ENCODE assay signal across 13 mouse cellular contexts in genomic region chr14:18731154-18731553, GRCm38 (mm10).
DNase-seq lines count a peak whose midpoint lies in the region; ATAC-seq and TF ChIP-seq lines count a peak whose summit lies in the region.
"Had no signal": no experiment of that assay in that cellular context is flagged by ENCODE, and none has a peak within 500 bp of the region (broad histone marks: within the 10 kb centered on the region; RNA-seq: fewer than 3 reads in every experiment).

No protein-coding gene starts in this region.

- TF ChIP-seq POLR2A in heart, adult 2 months (IDR thresholded peaks at IDR 0.05; ENCODE audit: insufficient read depth, low read depth, low read length): no peak

- intact Hi-C loops in heart, adult 2 months (cut with DNase I): no loop called here
- intact Hi-C loops in left cerebral cortex, adult 2 months (cut with DNase I): no loop called here

- DNase-seq in heart, adult 2 months: peak in 1 of 2 experiments; percentile 15
- DNase-seq in heart, embryonic 10.5 days (ENCODE audit: low spot score): no peak
- DNase-seq in lung, postnatal 10 days: peak; percentile 21
- no peak for DNase-seq in lung, postnatal 4 days
- no peak for DNase-seq in left cerebral cortex, adult 2 months (ENCODE audit: extremely low spot score in 1 of 2, low spot score in 2 of 2)
- DNase-seq in right cerebral cortex, postnatal 36 days (ENCODE audit: low spot score in 2 of 2): peak; percentile 22 to 73
- no peak for DNase-seq in ovary, adult 18-20 months (ENCODE audit: low spot score)
- DNase-seq: liver, embryonic 13.5 days; thymus, postnatal 25 days had no signal

- WGBS in heart, adult 2 months: 39% methylated on average over 4 of the region's 4 CpGs
- WGBS in heart, embryonic 10.5 days: 69% methylated on average over 4 of the region's 4 CpGs

- TF ChIP-seq EP300 in heart, adult 2 months (IDR thresholded peaks at IDR 0.05; ENCODE audit: insufficient read depth, low read depth, low read length): 0 out of 2 replicates have a peak, but pooled peaks have one; percentile 21

- H3K4me1 ChIP-seq in heart, adult 2 months (ENCODE audit: control insufficient read depth, insufficient read depth, low read length): peaks cover 3% of the 10 kb centered on the region
- H3K4me1 ChIP-seq in heart, embryonic 10.5 days: no peaks in the 10 kb centered on the region
- H3K4me1 ChIP-seq: embryonic facial prominence, embryonic 12.5 days; hindbrain, embryonic 13.5 days; liver, embryonic 13.5 days had no signal

- H3K36me3 ChIP-seq in heart, adult 2 months (ENCODE audit: control insufficient read depth, insufficient read depth, low read length): peaks cover 4% of the 10 kb centered on the region; the same call in 1 of the 2 replicates
- no peaks in the 10 kb centered on the region for H3K36me3 ChIP-seq in heart, embryonic 10.5 days
- H3K36me3 ChIP-seq: embryonic facial prominence, embryonic 12.5 days; hindbrain, embryonic 13.5 days; liver, embryonic 13.5 days had no signal

- H3K27ac ChIP-seq in heart, adult 2 months: peak overlapping the region; percentile 29
- H3K27ac ChIP-seq in heart, embryonic 10.5 days: no peak overlapping the region
- peak overlapping the region; percentile 65 for H3K27ac ChIP-seq in left cerebral cortex, adult 2 months
- H3K27ac ChIP-seq: embryonic facial prominence, embryonic 12.5 days; hindbrain, embryonic 13.5 days; liver, embryonic 13.5 days had no signal

- H3K79me2 ChIP-seq in heart, adult 2 months (replicated peaks; ENCODE audit: control insufficient read depth, insufficient read depth, low read length): no peaks in the 10 kb centered on the region

- no peak for TF ChIP-seq CTCF in heart, adult 2 months (IDR thresholded peaks at IDR 0.05)
- no peak for TF ChIP-seq CTCF in left cerebral cortex, adult 2 months (IDR thresholded peaks at IDR 0.05)

- H3K4me3 ChIP-seq in heart, adult 2 months: peak overlapping the region; percentile 27
- no peak overlapping the region for H3K4me3 ChIP-seq in heart, embryonic 10.5 days
- H3K4me3 ChIP-seq in left cerebral cortex, adult 2 months: no peak overlapping the region
- H3K4me3 ChIP-seq: embryonic facial prominence, embryonic 12.5 days; hindbrain, embryonic 13.5 days; liver, embryonic 13.5 days had no signal

- no peak for ATAC-seq in monocyte, adult 5-6 weeks (replicated peaks; ENCODE audit: insufficient number of reproducible peaks, low FRiP score, low TSS enrichment, poor library complexity, severe bottlenecking)
- ATAC-seq: Patski had no signal

- no peaks in the 10 kb centered on the region for H3K27me3 ChIP-seq in heart, adult 2 months (ENCODE audit: control insufficient read depth, insufficient read depth, low read length)
- no peaks in the 10 kb centered on the region for H3K27me3 ChIP-seq in heart, embryonic 10.5 days (ENCODE audit: insufficient read depth, poor library complexity, severe bottlenecking)
- H3K27me3 ChIP-seq: embryonic facial prominence, embryonic 12.5 days; hindbrain, embryonic 13.5 days; liver, embryonic 13.5 days; Patski had no signal

- H3K9ac ChIP-seq in heart, adult 2 months (ENCODE audit: low read depth, low read length): no peak overlapping the region
- H3K9ac ChIP-seq: embryonic facial prominence, embryonic 12.5 days; hindbrain, embryonic 13.5 days; liver, embryonic 13.5 days had no signal

- H3K9me3 ChIP-seq in heart, embryonic 10.5 days: no peaks in the 10 kb centered on the region
- H3K9me3 ChIP-seq: embryonic facial prominence, embryonic 12.5 days; hindbrain, embryonic 13.5 days; liver, embryonic 13.5 days had no signal

Comparison
In these comparisons a context has a peak if more than half of its experiments do, and no peak if none do; other contexts are left out.
1. DNase-seq: peak in lung, postnatal 10 days (single experiment) and right cerebral cortex, postnatal 36 days (2 of 2); none in heart, embryonic 10.5 days (single experiment), lung, postnatal 4 days (0 of 2), left cerebral cortex, adult 2 months (0 of 2) and ovary, adult 18-20 months (single experiment).